Mouse (Mus musculus) small intestine, adult 2 months (tissue): Measurements from ENCODE around the gene Rad51b. TPM values are rescaled to one million over a fixed set of nuclear protein-coding genes. Genes with fewer than 3 reads are reported as not detected.

ENCODE experiments used
- H3K27ac ChIP-seq: fragments of 200-500 bp; 2 replicates; pipeline ENCODE4 v1.5.1; 2012; ENCODE audit warnings: low read depth, low read length, control low read depth, inconsistent platforms; ENCODE audit not compliant: insufficient read depth
- H3K27me3 ChIP-seq: fragments of 200-500 bp; 2 replicates; pipeline ENCODE4 v1.6.1; 2012; ENCODE audit warnings: mild to moderate bottlenecking, moderate library complexity, low read length, inconsistent platforms; ENCODE audit not compliant: control insufficient read depth, insufficient read depth
- H3K36me3 ChIP-seq: fragments of 200-500 bp; 2 replicates; pipeline ENCODE4 v1.6.1; 2012; ENCODE audit warnings: mild to moderate bottlenecking, low read length, control low read depth, inconsistent platforms; ENCODE audit not compliant: control insufficient read depth, insufficient read depth
- H3K4me1 ChIP-seq: fragments of 200-500 bp; 2 replicates; pipeline ENCODE4 v1.6.1; 2012; ENCODE audit warnings: low read length, inconsistent platforms, mixed read lengths; ENCODE audit not compliant: control insufficient read depth, insufficient read depth, insufficient read length
- H3K4me3 ChIP-seq: fragments of 200-500 bp; 2 replicates; pipeline ENCODE4 v1.5.1; 2012; ENCODE audit warnings: low read depth, mild to moderate bottlenecking, control low read depth, inconsistent platforms, low read length, moderate library complexity
- CTCF ChIP-seq: fragments of 200-500 bp; IDR thresholded peaks from 2 replicates; pipeline ENCODE4 v1.5.1; 2012; ENCODE audit warnings: low read depth, mild to moderate bottlenecking, control low read depth, inconsistent platforms, low read length, moderate library complexity, mixed read lengths; ENCODE audit not compliant: insufficient replicate concordance, insufficient read length; ENCODE audit errors: extremely low read depth
- POLR2A ChIP-seq: fragments of 200-500 bp; IDR thresholded peaks from 2 replicates; pipeline ENCODE4 v1.6.1; 2012; ENCODE audit warnings: low read depth, mild to moderate bottlenecking, control low read depth, inconsistent platforms, low read length, moderate library complexity
- WGBS: fragments of 180-500 bp; shearing (Covaris S2); methylation state at CpG from one replicate; pipeline ENCODE4 v1.1.7; 2018; 5-methylcytosine and 5-hydroxymethylcytosine counted together
- polyA plus RNA-seq: library from polyadenylated mRNA; depleted of rRNA; stranded (reverse); fragments of >200 nt; gene quantifications from 2 replicates; pipeline ENCODE4 v1.2.3, GENCODE M21; 2012

Gene Rad51b
- polyA plus RNA-seq, 1 experiment = 0.46 TPM

- no peak overlapping the region for H3K4me3 ChIP-seq
- H3K4me1 ChIP-seq = no peaks in the 10 kb centered on the region; the same call in 1 of the 2 replicates
- TF ChIP-seq POLR2A (no peak), CTCF (no peak)
- 79% methylated on average over 8 of the region's 8 CpGs for WGBS
- H3K36me3 ChIP-seq = no peaks in the 10 kb centered on the region
- no peaks in the 10 kb centered on the region for H3K27me3 ChIP-seq
- H3K27ac ChIP-seq = no peak overlapping the region
Measured at GRCm38 (mm10) chr12:79804776-79805524, 507.9 kb downstream of the Rad51b start.

DNA sequence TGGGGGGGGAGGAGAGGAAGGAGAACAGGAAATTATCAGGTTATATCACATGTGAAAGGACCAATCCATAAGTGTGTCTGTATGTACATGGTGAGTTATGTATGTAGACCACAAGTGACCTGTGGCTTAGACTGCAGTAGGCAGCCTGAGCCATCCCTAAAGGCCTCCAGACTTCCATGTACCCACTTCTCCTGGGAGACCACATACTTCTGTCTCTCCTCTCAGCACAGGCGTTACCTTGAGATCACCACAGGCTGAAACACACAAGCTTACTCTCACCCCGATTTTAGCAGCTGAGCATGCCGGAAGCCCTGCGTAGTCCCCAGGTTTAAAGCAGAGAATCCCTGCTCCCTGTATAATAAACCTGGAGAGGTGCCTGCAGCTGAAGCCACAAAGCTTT, 509.9 kb downstream of the Rad51b start:
- no peak overlapping the region for H3K27ac ChIP-seq
- no peaks in the 10 kb centered on the region for H3K27me3 ChIP-seq
- no peaks in the 10 kb centered on the region; the same call in 1 of the 2 replicates for H3K4me1 ChIP-seq
- WGBS = 83% methylated on average over 4 of the region's 4 CpGs
- no peak for TF ChIP-seq CTCF
- TF ChIP-seq POLR2A = no peak
- no peaks in the 10 kb centered on the region for H3K36me3 ChIP-seq
- H3K4me3 ChIP-seq = no peak overlapping the region

DNA sequence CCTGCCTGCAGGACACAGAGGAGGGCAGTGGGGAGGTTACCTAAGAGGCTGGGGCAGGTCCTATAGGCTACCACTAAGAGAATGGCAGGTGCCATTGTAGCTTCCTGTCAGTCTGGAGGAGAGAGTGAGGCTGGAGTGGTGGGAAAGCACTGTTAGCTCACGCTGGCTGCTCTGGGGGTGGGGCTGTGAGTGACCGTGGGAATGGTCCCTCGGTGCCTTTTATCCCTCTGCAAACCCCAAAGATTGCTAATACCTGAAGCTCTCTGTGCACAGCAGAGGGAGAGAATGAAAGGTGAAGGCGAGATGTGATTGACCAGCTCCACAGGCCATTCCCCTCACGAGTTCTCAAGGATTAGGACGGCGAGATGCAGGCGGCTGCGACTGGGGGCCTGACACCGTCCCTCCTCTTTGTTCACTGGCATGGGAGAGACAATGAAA, 510.3 kb downstream of the Rad51b start:
- Histone ChIP-seq H3K27me3 (no peaks in the 10 kb centered on the region), H3K27ac (no peak overlapping the region), H3K4me1 (no peaks in the 10 kb centered on the region; the same call in 1 of the 2 replicates), H3K36me3 (no peaks in the 10 kb centered on the region), H3K4me3 (no peak overlapping the region)
- 89% methylated on average over 10 of the region's 10 CpGs for WGBS
- TF ChIP-seq CTCF (no peak), POLR2A (no peak)

DNA sequence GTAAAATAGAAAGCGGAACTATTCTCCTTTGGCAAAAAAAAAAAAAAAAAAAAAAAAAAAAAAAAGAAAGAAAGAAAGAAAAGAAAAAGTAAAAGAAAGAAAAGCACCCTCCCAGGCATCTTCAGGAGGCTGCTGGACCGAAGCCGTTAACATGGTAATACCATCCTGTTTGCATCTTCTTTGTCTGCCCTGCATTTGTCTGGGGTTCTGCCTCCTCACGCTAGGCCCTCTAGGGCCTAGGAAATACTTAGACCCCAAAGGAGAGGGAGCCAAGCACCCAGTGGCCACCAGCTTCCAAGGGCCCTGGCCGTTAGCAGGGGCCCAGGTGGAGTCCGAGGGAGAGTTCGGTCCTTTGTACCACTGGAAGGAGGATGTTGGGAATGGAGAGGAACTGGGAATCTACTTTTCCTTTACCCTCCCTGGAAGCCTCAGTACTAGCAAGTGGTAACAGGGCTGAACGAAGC, 510.9 kb downstream of the Rad51b start:
- Histone ChIP-seq H3K4me1 (no peaks in the 10 kb centered on the region; the same call in 1 of the 2 replicates), H3K36me3 (no peaks in the 10 kb centered on the region), H3K4me3 (no peak overlapping the region), H3K27ac (no peak overlapping the region), H3K27me3 (no peaks in the 10 kb centered on the region)
- WGBS = 96% methylated on average over 8 of the region's 8 CpGs
- TF ChIP-seq CTCF (no peak), POLR2A (no peak)

DNA sequence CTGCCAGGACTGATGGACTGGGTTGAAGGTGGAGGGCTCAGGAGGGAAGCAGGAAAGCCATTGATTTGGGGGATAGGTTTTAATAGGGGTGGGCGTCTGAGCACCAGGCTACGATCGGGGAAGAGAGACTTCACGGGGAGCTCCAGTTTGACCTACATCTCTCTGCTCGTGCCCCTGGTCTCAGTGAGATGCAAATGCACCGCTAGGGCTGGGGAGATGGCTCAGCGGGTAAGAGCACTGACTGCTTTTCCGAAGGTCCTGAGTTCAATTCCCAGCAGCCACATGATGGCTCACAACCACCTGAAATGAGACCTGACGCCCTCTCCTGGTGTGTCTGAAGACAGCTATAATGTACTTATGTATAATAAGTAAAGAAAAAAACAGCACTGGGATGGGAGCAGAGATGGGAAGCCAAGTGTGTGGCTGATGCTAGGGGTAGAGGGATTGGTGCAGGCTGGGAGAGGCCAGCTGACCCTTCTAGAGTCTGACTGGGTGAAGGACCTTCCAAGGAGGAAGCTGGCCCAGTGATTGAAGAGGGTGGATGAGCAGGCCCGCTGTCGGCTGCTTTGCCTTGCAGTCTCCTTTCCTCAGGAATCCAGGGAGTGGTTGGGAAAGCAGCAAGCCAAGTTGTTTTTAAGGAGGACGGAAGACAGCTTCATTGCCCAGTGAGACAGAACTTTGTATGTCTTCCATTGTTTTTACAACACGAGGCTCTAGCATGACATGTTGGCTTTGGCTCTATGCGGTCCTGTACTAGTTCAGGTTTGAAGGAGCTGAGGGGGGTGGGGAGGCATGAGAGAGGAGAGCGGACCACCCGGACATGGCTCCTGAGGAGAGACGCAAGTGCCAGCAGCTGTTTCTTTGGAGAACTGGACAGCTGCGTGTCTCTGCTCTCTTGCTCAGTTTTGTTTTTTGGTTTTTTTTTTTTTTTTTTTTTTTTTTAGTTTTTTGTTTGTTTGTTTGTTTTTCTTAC, 511.6 kb downstream of the Rad51b start:
- WGBS = 91% methylated on average over 18 of the region's 18 CpGs
- no peak for TF ChIP-seq CTCF
- TF ChIP-seq POLR2A = no peak
- H3K27me3 ChIP-seq = no peaks in the 10 kb centered on the region
- peaks cover 4% of the 10 kb centered on the region; the same call in 1 of the 2 replicates for H3K4me1 ChIP-seq
- no peak overlapping the region for H3K27ac ChIP-seq
- H3K4me3 ChIP-seq = no peak overlapping the region
- H3K36me3 ChIP-seq = no peaks in the 10 kb centered on the region

DNA sequence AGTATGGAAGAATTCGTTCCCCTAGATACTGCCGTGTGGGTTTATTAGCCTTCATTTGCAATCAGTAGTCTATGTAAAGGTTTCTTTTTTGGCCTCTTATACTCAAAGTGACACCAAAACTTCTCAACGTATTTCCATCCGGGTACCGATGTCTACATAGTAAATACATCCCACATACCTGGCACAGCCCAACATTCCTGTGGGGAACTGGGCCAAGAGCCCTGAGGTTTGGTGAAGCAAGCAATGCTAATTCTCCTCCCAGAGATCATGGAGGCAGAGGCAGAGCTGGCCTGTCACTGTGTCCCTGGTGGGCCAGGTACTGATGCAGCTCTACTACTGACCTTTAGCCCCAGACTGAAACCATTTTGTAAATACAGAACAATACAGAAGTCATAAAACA, 512.4 kb downstream of the Rad51b start:
- H3K4me1 ChIP-seq = peaks cover 8% of the 10 kb centered on the region; the same call in 1 of the 2 replicates
- 92% methylated on average over 5 of the region's 5 CpGs for WGBS
- H3K36me3 ChIP-seq = no peaks in the 10 kb centered on the region
- no peak overlapping the region for H3K27ac ChIP-seq
- H3K27me3 ChIP-seq = no peaks in the 10 kb centered on the region
- H3K4me3 ChIP-seq = no peak overlapping the region
- TF ChIP-seq CTCF (no peak), POLR2A (no peak)
